Mouse (Mus musculus) forebrain, embryonic 11.5 days (tissue): ENCODE measurements around the gene Slc3a2. TPM values are rescaled to one million over a fixed set of nuclear protein-coding genes. Genes with fewer than 3 reads are reported as not detected.
A peak's percentile ranks its signal among the peaks of the same experiment; 100 is the strongest.

Source experiments
- ATAC-seq: fragments of 200-750 bp; cut with Nextera tagmentation; replicated peaks from 2 replicates; pipeline ENCODE4 v1.8.0; 2017; ENCODE audit warnings: moderate TSS enrichment; ENCODE audit not compliant: low FRiP score
- DNase-seq: peaks from one replicate; pipeline ENCODE4 v3.0.0-alpha.2; 2017; ENCODE audit warnings: low spot score
- H3K27ac ChIP-seq: fragments of 300-500 bp; sonication (generic); 2 replicates; pipeline ENCODE4 v1.5.1; 2014; ENCODE audit warnings: low read depth, low read length
- H3K27me3 ChIP-seq: fragments of 300-500 bp; sonication (generic); 2 replicates; pipeline ENCODE4 v1.6.1; 2014; ENCODE audit warnings: mild to moderate bottlenecking, low read length, mixed read lengths; ENCODE audit not compliant: control insufficient read depth, insufficient read depth
- H3K36me3 ChIP-seq: fragments of 300-500 bp; sonication (generic); 2 replicates; pipeline ENCODE4 v1.6.1; 2014; ENCODE audit warnings: mild to moderate bottlenecking, low read length, moderate library complexity, mixed read lengths; ENCODE audit not compliant: control insufficient read depth, insufficient read depth
- H3K4me1 ChIP-seq: fragments of 300-500 bp; sonication (generic); replicated peaks from 2 replicates; pipeline ENCODE4 v1.6.1; 2014; ENCODE audit warnings: low read length, mixed read lengths; ENCODE audit not compliant: control insufficient read depth, insufficient read depth
- H3K4me2 ChIP-seq: fragments of 300-500 bp; sonication (generic); 2 replicates; pipeline ENCODE4 v1.6.1; 2014; ENCODE audit warnings: low read depth, mild to moderate bottlenecking, low read length, moderate library complexity, mixed read lengths; ENCODE audit not compliant: severe bottlenecking
- H3K4me3 ChIP-seq: fragments of 300-500 bp; sonication (generic); 2 replicates; pipeline ENCODE4 v1.5.1; 2014; ENCODE audit warnings: low read depth, low read length
- H3K9ac ChIP-seq: fragments of 300-500 bp; sonication (generic); 2 replicates; pipeline ENCODE4 v1.6.1; 2014; ENCODE audit warnings: low read length
- H3K9me3 ChIP-seq: fragments of 300-500 bp; sonication (generic); 2 replicates; pipeline ENCODE4 v1.6.1; 2016; ENCODE audit warnings: low read length, mixed read lengths; ENCODE audit not compliant: control insufficient read depth
- WGBS: fragments of 180-500 bp; shearing (Covaris S2); extraction: QIAGEN DNeasy Blood & Tissue Kit; methylation state at CpG from one replicate; pipeline ENCODE4 v1.1.7; 2014; 5-methylcytosine and 5-hydroxymethylcytosine counted together
- polyA plus RNA-seq: library from polyadenylated mRNA; unstranded; fragments of >200 nt; fragmentation: Nextera tagmentation; extraction: Ambion mirVana; gene quantifications from 2 replicates; pipeline ENCODE4 v1.2.1, GENCODE M21; 2014

Slc3a2 gene
- polyA plus RNA-seq, 1 experiment from 2014 or later, result 132 TPM

- Histone ChIP-seq H3K9me3 (no peaks in the 10 kb centered on the region), H3K27me3 (no peaks in the 10 kb centered on the region), H3K36me3 (peaks cover 18% of the 10 kb centered on the region), H3K4me2 (no peak overlapping the region), H3K4me1 (no peaks in the 10 kb centered on the region; the same call in 1 of the 2 replicates), H3K9ac (no peak overlapping the region), H3K4me3 (no peak overlapping the region), H3K27ac (no peak overlapping the region)
- DNase-seq, result no peak
- ATAC-seq, result no peak
- WGBS, result 93% methylated on average over 8 of the region's 8 CpGs
Observed at GRCm38 (mm10) chr19:8708954-8709353, 14.2 kb downstream of the Slc3a2 start.

DNA sequence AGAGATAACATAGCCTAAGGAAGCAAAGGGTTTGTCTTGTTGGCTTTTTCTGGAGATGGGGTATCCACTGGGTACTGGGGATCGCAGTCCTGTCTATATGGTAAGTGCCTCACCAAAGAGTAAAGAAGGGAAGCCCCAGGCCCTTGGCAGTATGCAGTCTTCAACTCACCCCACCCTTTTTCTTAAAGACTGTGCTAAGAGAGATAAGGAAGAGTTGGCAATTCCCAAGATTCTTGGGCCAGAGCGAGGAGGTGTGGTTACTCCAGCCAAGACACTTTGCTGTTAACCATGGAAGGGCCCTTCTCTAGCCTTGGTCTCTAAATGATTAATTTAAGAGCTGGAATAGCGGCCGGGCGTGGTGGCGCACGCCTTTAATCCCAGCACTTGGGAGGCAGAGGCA, 16.2 kb downstream of the Slc3a2 start:
- Histone ChIP-seq H3K4me2 (no peak overlapping the region), H3K4me1 (no peaks in the 10 kb centered on the region; the same call in 1 of the 2 replicates), H3K27me3 (no peaks in the 10 kb centered on the region), H3K4me3 (no peak overlapping the region), H3K36me3 (peaks cover 18% of the 10 kb centered on the region), H3K9ac (no peak overlapping the region), H3K9me3 (no peaks in the 10 kb centered on the region), H3K27ac (no peak overlapping the region)
- no peak for DNase-seq
- 93% methylated on average over 7 of the region's 7 CpGs for WGBS
- ATAC-seq, result no peak

GRCm38 (mm10) chr19:8706132-8706667, 17.0 kb downstream of the Slc3a2 start:
- Histone ChIP-seq H3K9me3 (no peaks in the 10 kb centered on the region), H3K27me3 (no peaks in the 10 kb centered on the region), H3K9ac (no peak overlapping the region), H3K4me1 (no peaks in the 10 kb centered on the region; the same call in 1 of the 2 replicates), H3K27ac (no peak overlapping the region), H3K36me3 (peaks cover 18% of the 10 kb centered on the region), H3K4me3 (no peak overlapping the region), H3K4me2 (no peak overlapping the region)
- 87% methylated on average over 7 of the region's 7 CpGs for WGBS
- no peak for ATAC-seq
- DNase-seq, result no peak

- Histone ChIP-seq H3K36me3 (peaks cover 18% of the 10 kb centered on the region), H3K4me3 (no peak overlapping the region), H3K4me2 (no peak overlapping the region), H3K9me3 (no peaks in the 10 kb centered on the region), H3K4me1 (no peaks in the 10 kb centered on the region), H3K27me3 (no peaks in the 10 kb centered on the region), H3K27ac (no peak overlapping the region), H3K9ac (no peak overlapping the region)
- WGBS, result 75% methylated on average over 6 of the region's 6 CpGs
- DNase-seq (no peak), ATAC-seq (no peak)
Observed at GRCm38 (mm10) chr19:8705026-8705708, 18.0 kb downstream of the Slc3a2 start.

DNA sequence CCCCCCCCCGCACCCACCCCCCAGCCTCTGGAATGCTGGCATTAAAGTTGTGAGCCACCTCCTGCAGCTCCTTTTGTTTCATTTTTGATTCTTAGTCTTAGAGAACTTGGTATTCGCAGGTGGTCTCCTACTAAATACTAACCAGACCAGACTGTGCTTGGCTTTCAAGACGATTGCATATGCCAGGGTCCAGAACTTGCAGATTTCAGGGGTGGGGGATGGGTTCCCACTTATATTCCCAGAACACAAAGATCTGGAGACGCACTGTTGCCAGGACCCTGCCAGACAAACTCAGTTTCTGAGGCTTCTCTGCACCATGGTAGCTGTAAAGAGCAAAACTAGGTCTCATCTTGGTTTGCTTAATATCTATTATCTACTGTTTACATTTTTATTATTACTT, 19.6 kb downstream of the Slc3a2 start:
- ATAC-seq (no peak), DNase-seq (no peak)
- Histone ChIP-seq H3K4me1 (no peaks in the 10 kb centered on the region), H3K27me3 (no peaks in the 10 kb centered on the region), H3K9ac (no peak overlapping the region), H3K27ac (no peak overlapping the region), H3K36me3 (peaks cover 9% of the 10 kb centered on the region; the same call in 1 of the 2 replicates), H3K9me3 (no peaks in the 10 kb centered on the region), H3K4me2 (no peak overlapping the region), H3K4me3 (no peak overlapping the region)
- WGBS, result 52% methylated on average over 3 of the region's 4 CpGs

GRCm38 (mm10) chr19:8702458-8702857, 20.7 kb downstream of the Slc3a2 start:
- WGBS, result 76% methylated on average over 3 of the region's 3 CpGs
- Histone ChIP-seq H3K36me3 (no peaks in the 10 kb centered on the region; the same call in 1 of the 2 replicates), H3K4me2 (no peak overlapping the region), H3K9me3 (no peaks in the 10 kb centered on the region), H3K9ac (no peak overlapping the region), H3K4me3 (no peak overlapping the region), H3K27ac (no peak overlapping the region), H3K27me3 (no peaks in the 10 kb centered on the region), H3K4me1 (no peaks in the 10 kb centered on the region)
- no peak for ATAC-seq
- no peak for DNase-seq

GRCm38 (mm10) chr19:8699652-8700051, 23.5 kb downstream of the Slc3a2 start:
- H3K9ac ChIP-seq, result no peak overlapping the region
- no peak overlapping the region for H3K4me2 ChIP-seq
- no peaks in the 10 kb centered on the region for H3K9me3 ChIP-seq
- no peak overlapping the region for H3K4me3 ChIP-seq
- H3K27me3 ChIP-seq, result no peaks in the 10 kb centered on the region
- H3K27ac ChIP-seq, result no peak overlapping the region
- H3K36me3 ChIP-seq, result no peaks in the 10 kb centered on the region
- ATAC-seq (no peak), DNase-seq (no peak)
- 78% methylated on average over 9 of the region's 9 CpGs for WGBS
- H3K4me1 ChIP-seq, result no peaks in the 10 kb centered on the region

- no peak overlapping the region for H3K4me3 ChIP-seq
- H3K4me2 ChIP-seq, result no peak overlapping the region
- peak; percentile 51; the same call in 1 of the 2 replicates for ATAC-seq
- H3K27ac ChIP-seq, result no peak overlapping the region
- DNase-seq, result no peak
- H3K4me1 ChIP-seq, result no peaks in the 10 kb centered on the region
- no peaks in the 10 kb centered on the region for H3K36me3 ChIP-seq
- H3K27me3 ChIP-seq, result no peaks in the 10 kb centered on the region
- no peaks in the 10 kb centered on the region for H3K9me3 ChIP-seq
- WGBS, result 60% methylated on average over 6 of the region's 6 CpGs
- H3K9ac ChIP-seq, result no peak overlapping the region
Observed at GRCm38 (mm10) chr19:8695330-8695729, 27.8 kb downstream of the Slc3a2 start.

DNA sequence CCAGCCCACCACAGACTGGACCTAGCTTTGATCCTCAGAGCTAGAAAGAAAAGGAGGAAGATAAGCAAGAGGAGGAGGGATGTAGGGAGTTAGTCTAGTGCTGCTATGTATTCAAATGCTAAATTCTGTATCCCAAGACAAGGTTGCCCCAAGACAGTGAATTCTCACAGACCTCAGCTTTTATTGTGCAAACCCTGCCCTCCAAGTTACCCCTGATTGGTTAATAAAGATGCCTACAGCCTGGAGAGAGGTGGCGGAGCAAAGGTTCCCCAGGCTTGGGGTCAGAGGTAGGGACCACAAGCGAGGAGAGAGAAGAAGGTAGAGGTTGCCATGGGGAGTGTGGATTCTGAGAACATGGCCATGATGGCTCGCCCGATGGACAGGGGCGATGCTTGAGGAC, 30.4 kb downstream of the Slc3a2 start:
- Histone ChIP-seq H3K27ac (no peak overlapping the region), H3K4me2 (no peak overlapping the region), H3K9ac (no peak overlapping the region), H3K9me3 (no peaks in the 10 kb centered on the region), H3K4me3 (no peak overlapping the region), H3K27me3 (no peaks in the 10 kb centered on the region), H3K4me1 (no peaks in the 10 kb centered on the region), H3K36me3 (no peaks in the 10 kb centered on the region)
- ATAC-seq, result no peak
- 77% methylated on average over 5 of the region's 5 CpGs for WGBS
- DNase-seq, result no peak
